Mouse (Mus musculus): ENCODE results near the gene Gm12216.

GRCm38 (mm10) chr11:53835379-53836010 lies 23.6 kb downstream of the Gm12216 start:
- TF ChIP-seq CTCF (IDR thresholded peaks at IDR 0.05; ENCODE audit: borderline replicate concordance, insufficient read depth, low read depth, low read length) (no peak), POLR2A (IDR thresholded peaks at IDR 0.05; ENCODE audit: borderline replicate concordance, insufficient read depth, low read length) (no peak)

Measured in cerebellum, adult 2 months (tissue).